Mouse (Mus musculus): ENCODE measurements around the gene Gm17364. TPM values are rescaled to one million over a fixed set of nuclear protein-coding genes. Genes with fewer than 3 reads are reported as not detected.
A peak's percentile ranks its signal among the peaks of the same experiment; 100 is the strongest.

The Gm17364 gene
- total and polyA plus RNA-seq, 3 experiments, result not detected

DNA sequence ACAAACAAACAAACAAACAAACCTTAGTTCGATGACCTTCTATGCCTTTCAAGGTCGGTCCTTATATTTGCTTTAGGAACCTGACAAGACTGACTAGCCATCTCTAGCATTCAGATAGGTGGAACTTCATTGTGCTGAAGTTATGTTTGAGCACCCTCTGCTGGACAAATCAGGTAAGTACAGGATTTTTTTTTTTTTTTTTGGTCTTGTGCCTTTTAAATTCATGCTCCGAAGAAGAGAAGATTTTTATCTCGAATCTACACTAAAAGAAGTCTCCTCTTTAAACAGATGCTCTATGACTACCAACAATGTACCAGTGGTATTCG, 35.0 kb downstream of the Gm17364 start:
- no peak for TF ChIP-seq NELFE (IDR thresholded peaks at IDR 0.05; ENCODE audit: low read depth, low read length)
- TF ChIP-seq GATA1 (IDR thresholded peaks at IDR 0.05; ENCODE audit: low read depth, low read length), result 0 out of 2 replicates have a peak, but pooled peaks have one; percentile 22
- TF ChIP-seq RAD21 (IDR thresholded peaks at IDR 0.05; ENCODE audit: low read depth, low read length), result peak; percentile 93
- no peak for TF ChIP-seq POLR2A (IDR thresholded peaks at IDR 0.05; ENCODE audit: control insufficient read depth in 1 of 2, insufficient read depth in 1 of 2, low read depth in 1 of 2, low read length in 2 of 2, poor library complexity in 1 of 2)
- TF ChIP-seq TCF12 (IDR thresholded peaks at IDR 0.05; ENCODE audit: low read depth, low read length), result no peak
- no peak for TF ChIP-seq USF2 (IDR thresholded peaks at IDR 0.05; ENCODE audit: borderline replicate concordance in 1 of 2, insufficient read depth in 1 of 2, low read depth in 1 of 2, low read length in 2 of 2)
- no peak for TF ChIP-seq BHLHE40 (IDR thresholded peaks at IDR 0.05; ENCODE audit: borderline replicate concordance, low read depth, low read length)
- TF ChIP-seq TBP (IDR thresholded peaks at IDR 0.05; ENCODE audit: low read depth, low read length), result no peak
- TF ChIP-seq KAT2A (conservative IDR thresholded peaks at IDR 0.05; ENCODE audit: low read depth, low read length), result no peak
- no peak for TF ChIP-seq MXI1 (IDR thresholded peaks at IDR 0.05; ENCODE audit: low read depth, low read length)
- TF ChIP-seq MAFK (IDR thresholded peaks at IDR 0.05; ENCODE audit: borderline replicate concordance, low read depth, low read length), result no peak
- TF ChIP-seq ZNF384 (IDR thresholded peaks at IDR 0.05; ENCODE audit: low read depth, low read length), result peak; percentile 99
- no peak for TF ChIP-seq SIN3A (IDR thresholded peaks at IDR 0.05; ENCODE audit: low read length)
- TF ChIP-seq POLR2AphosphoS2 (IDR thresholded peaks at IDR 0.05; ENCODE audit: low read length), result no peak
- no peak for TF ChIP-seq CHD2 (IDR thresholded peaks at IDR 0.05; ENCODE audit: low read length)
- peak; percentile 84 for TF ChIP-seq ZC3H11A (IDR thresholded peaks at IDR 0.05; ENCODE audit: low read depth, low read length)
- peak; percentile 4 to 91 (median 61); a peak in 4 of 6 replicates for TF ChIP-seq CTCF (IDR thresholded peaks at IDR 0.05 in 2 of 3, conservative IDR thresholded peaks at IDR 0.05 in 1 of 3; ENCODE audit: control insufficient read depth in 1 of 3, insufficient read depth in 1 of 3, low read depth in 2 of 3, low read length in 3 of 3, poor library complexity in 1 of 3, severe bottlenecking in 1 of 3)
- TF ChIP-seq UBTF (IDR thresholded peaks at IDR 0.05; ENCODE audit: borderline replicate concordance, insufficient read depth, low read depth, low read length), result no peak
- no peak for TF ChIP-seq MYC (IDR thresholded peaks at IDR 0.05; ENCODE audit: low read depth, low read length)
- TF ChIP-seq E2F4 (IDR thresholded peaks at IDR 0.05; ENCODE audit: borderline replicate concordance, low read depth, low read length), result no peak
- no peak for TF ChIP-seq MEF2A (IDR thresholded peaks at IDR 0.05; ENCODE audit: extremely low read depth, insufficient replicate concordance, low read depth, low read length, poor library complexity, severe bottlenecking)
- TF ChIP-seq GABPA (IDR thresholded peaks at IDR 0.05; ENCODE audit: low read depth, low read length), result no peak
- no peak for TF ChIP-seq ELF1 (IDR thresholded peaks at IDR 0.05; ENCODE audit: low read depth, low read length)
- peak; percentile 88 for TF ChIP-seq SMC3 (IDR thresholded peaks at IDR 0.05; ENCODE audit: low read depth, low read length)
- TF ChIP-seq USF1 (IDR thresholded peaks at IDR 0.05; ENCODE audit: low read depth, low read length), result no peak
- no peak for TF ChIP-seq NRF1 (IDR thresholded peaks at IDR 0.05; ENCODE audit: insufficient read depth, low read depth, low read length, poor library complexity, severe bottlenecking)
- no peak for TF ChIP-seq MAZ (IDR thresholded peaks at IDR 0.05; ENCODE audit: low read depth, low read length)
- peak; percentile 85 for DNase-seq (ENCODE audit: low read depth, low spot score)
- peaks cover 0 to 3% of the 10 kb centered on the region in 2 experiments; a peak in 2 of 4 replicates for H3K36me3 ChIP-seq (ENCODE audit: control insufficient read depth in 1 of 2, insufficient read depth in 2 of 2, low read length in 2 of 2)
- H3K27me3 ChIP-seq (ENCODE audit: control insufficient read depth in 1 of 2, insufficient read depth in 2 of 2, low read length in 2 of 2), result no peaks in the 10 kb centered on the region
- H3K4me3 ChIP-seq (ENCODE audit: control insufficient read depth in 1 of 2, insufficient read depth in 1 of 2, low read depth in 2 of 2, low read length in 2 of 2), result no peak overlapping the region
- H3K27ac ChIP-seq (ENCODE audit: control insufficient read depth, low read depth, low read length), result no peak overlapping the region
- H3K9ac ChIP-seq (ENCODE audit: control insufficient read depth, low read depth, low read length, poor library complexity, severe bottlenecking), result no peak overlapping the region
- no peaks in the 10 kb centered on the region for H3K9me3 ChIP-seq (replicated peaks; ENCODE audit: insufficient read depth, low read length)
- H3K4me1 ChIP-seq (ENCODE audit: control insufficient read depth in 1 of 2, insufficient read depth in 2 of 2, low read length in 2 of 2), result no peaks in the 10 kb centered on the region; a peak in 1 of 4 replicates
- H3K79me2 ChIP-seq (ENCODE audit: control insufficient read depth, insufficient read depth, low read length, poor library complexity), result no peaks in the 10 kb centered on the region
